28 mouse cellular contexts compared by ENCODE assay signal in genomic region chr6:123227519-123228166, GRCm38 (mm10). TPM values are rescaled to one million over a fixed set of nuclear protein-coding genes. Genes with fewer than 3 reads are reported as not detected.
DNase-seq lines count a peak whose midpoint lies in the region; ATAC-seq lines count a peak whose summit lies in the region.
"Had no signal": no experiment of that assay in that cellular context is flagged by ENCODE, and none has a peak within 500 bp of the region (broad histone marks: within the 10 kb centered on the region; RNA-seq: fewer than 3 reads in every experiment).

No protein-coding gene starts in this region.

- no peaks in the 10 kb centered on the region for H3K36me3 ChIP-seq in macrophage (ENCODE audit: inconsistent target)
- no peaks in the 10 kb centered on the region for H3K36me3 ChIP-seq in forebrain, embryonic 11.5 days (ENCODE audit: control insufficient read depth, insufficient read depth, low read length)
- H3K36me3 ChIP-seq in forebrain, embryonic 13.5 days (ENCODE audit: poor library complexity, severe bottlenecking) = no peaks in the 10 kb centered on the region
- H3K36me3 ChIP-seq: embryonic facial prominence, embryonic 13.5 days; heart, embryonic 13.5 days; limb, embryonic 13.5 days; midbrain, embryonic 13.5 days; neural tube, embryonic 13.5 days had no signal

- WGBS in macrophage (ENCODE audit: missing documents) = 5% methylated on average over 2 of the region's 2 CpGs
- 79% methylated on average over 2 of the region's 2 CpGs for WGBS in forebrain, embryonic 11.5 days
- WGBS in forebrain, embryonic 13.5 days = 66% methylated on average over 2 of the region's 2 CpGs

- H3K4me3 ChIP-seq in brown adipose tissue, adult 24 weeks (ENCODE audit: insufficient read depth, low read depth, low read length) = no peak overlapping the region
- H3K4me3 ChIP-seq in macrophage (ENCODE audit: inconsistent target) = no peak overlapping the region
- H3K4me3 ChIP-seq in forebrain, embryonic 11.5 days (ENCODE audit: low read depth, low read length) = no peak overlapping the region
- no peak overlapping the region for H3K4me3 ChIP-seq in forebrain, embryonic 13.5 days
- H3K4me3 ChIP-seq: embryonic facial prominence, embryonic 13.5 days; heart, embryonic 13.5 days; layer of hippocampus, adult 2 months; limb, embryonic 13.5 days; midbrain, embryonic 13.5 days; neural tube, embryonic 13.5 days had no signal

- H3K27me3 ChIP-seq in forebrain, embryonic 11.5 days (ENCODE audit: control insufficient read depth, insufficient read depth, low read length) = no peaks in the 10 kb centered on the region
- no peaks in the 10 kb centered on the region for H3K27me3 ChIP-seq in forebrain, embryonic 13.5 days
- H3K27me3 ChIP-seq: embryonic facial prominence, embryonic 13.5 days; heart, embryonic 13.5 days; limb, embryonic 13.5 days; midbrain, embryonic 13.5 days; neural tube, embryonic 13.5 days had no signal

- DNase-seq in kidney, adult 9 months = peak; percentile 3
- DNase-seq in kidney, postnatal 25 days = no peak
- peak; percentile 80 for DNase-seq in 416B (ENCODE audit: low read depth)
- no peak for DNase-seq in embryo, embryonic 10 days (ENCODE audit: low spot score)
- DNase-seq in forebrain, embryonic 11.5 days (ENCODE audit: low spot score) = no peak
- DNase-seq: cerebellum, adult 9-10 months; forebrain, postnatal 0 days; heart, postnatal 36 days; kidney, adult 11 months; kidney, postnatal 10 days; layer of hippocampus, postnatal 36 days; lung, postnatal 14 days; thymus, postnatal 14 days had no signal

- no peaks in the 10 kb centered on the region for H3K9me3 ChIP-seq in forebrain, embryonic 11.5 days (ENCODE audit: control insufficient read depth, low read length)
- 0 out of 2 replicates have a peak, but pooled peaks cover 7% of the 10 kb centered on the region for H3K9me3 ChIP-seq in forebrain, embryonic 13.5 days (replicated peaks)
- H3K9me3 ChIP-seq: embryonic facial prominence, embryonic 13.5 days; limb, embryonic 13.5 days; midbrain, embryonic 13.5 days; neural tube, embryonic 13.5 days had no signal

- peak overlapping the region; percentile 23 for H3K27ac ChIP-seq in brown adipose tissue, adult 24 weeks (replicated peaks; ENCODE audit: low read depth, low read length)
- H3K27ac ChIP-seq in macrophage = peak overlapping the region; percentile 93
- no peak overlapping the region for H3K27ac ChIP-seq in forebrain, embryonic 11.5 days (ENCODE audit: low read depth, low read length)
- no peak overlapping the region for H3K27ac ChIP-seq in forebrain, embryonic 13.5 days
- H3K27ac ChIP-seq: embryonic facial prominence, embryonic 13.5 days; heart, embryonic 13.5 days; hindbrain, postnatal 0 days; layer of hippocampus, adult 2 months; limb, embryonic 13.5 days; midbrain, embryonic 13.5 days; neural tube, embryonic 13.5 days had no signal

- H3K79me2 ChIP-seq in macrophage (ENCODE audit: inconsistent target) = peaks cover 11% of the 10 kb centered on the region; the same call in 1 of the 2 replicates

- H3K4me2 ChIP-seq in forebrain, embryonic 11.5 days (ENCODE audit: low read depth, low read length, severe bottlenecking) = no peak overlapping the region
- no peak overlapping the region for H3K4me2 ChIP-seq in forebrain, embryonic 13.5 days
- H3K4me2 ChIP-seq: embryonic facial prominence, embryonic 13.5 days; heart, embryonic 13.5 days; limb, embryonic 13.5 days; midbrain, embryonic 13.5 days; neural tube, embryonic 13.5 days had no signal

- no peak overlapping the region for H3K9ac ChIP-seq in forebrain, embryonic 11.5 days (ENCODE audit: low read length)
- H3K9ac ChIP-seq in forebrain, embryonic 13.5 days = no peak overlapping the region
- H3K9ac ChIP-seq: embryonic facial prominence, embryonic 13.5 days; forebrain, postnatal 0 days; heart, embryonic 13.5 days; limb, embryonic 13.5 days; midbrain, embryonic 13.5 days; neural tube, embryonic 13.5 days had no signal

- no peak for ATAC-seq in forebrain, embryonic 11.5 days (replicated peaks; ENCODE audit: low FRiP score)
- ATAC-seq in forebrain, embryonic 13.5 days = no peak
- ATAC-seq: forebrain, postnatal 0 days; hindbrain, postnatal 0 days; midbrain, embryonic 13.5 days had no signal

- no peaks in the 10 kb centered on the region for H3K4me1 ChIP-seq in brown adipose tissue, adult 24 weeks (ENCODE audit: control insufficient read depth, insufficient read depth, insufficient read length, low read length)
- H3K4me1 ChIP-seq in forebrain, embryonic 11.5 days (replicated peaks; ENCODE audit: control insufficient read depth, insufficient read depth, low read length) = no peaks in the 10 kb centered on the region
- H3K4me1 ChIP-seq in forebrain, embryonic 13.5 days = no peaks in the 10 kb centered on the region
- H3K4me1 ChIP-seq: embryonic facial prominence, embryonic 13.5 days; heart, embryonic 13.5 days; limb, embryonic 13.5 days; midbrain, embryonic 13.5 days; neural tube, embryonic 13.5 days had no signal

RNA-seq across cellular contexts. Expression of gene Clec4n, which starts 2.0 kb away (rescaled TPM):
- polyA plus RNA-seq in brown adipose tissue, adult 24 weeks (2012; ENCODE audit: insufficient read depth, insufficient read length, missing spikeins) = 0.95 and 2.8 TPM in 2 replicates
- total RNA-seq in macrophage (2018; cell fraction: chromatin; rRNA removed) = 100 to 1,000 TPM in 3 of 26 experiments, 10 to 100 TPM in 20, 1 to 10 TPM in 3; 4.9 to 246 (median 20.3) TPM
- total RNA-seq in macrophage (2018; cell fraction: cytosol; rRNA removed) = 100 to 1,000 TPM in 16 of 26 experiments, 10 to 100 TPM in 10; 39.3 to 367 (median 181) TPM
- total RNA-seq in macrophage (2018; cell fraction: nucleus; rRNA removed) = 100 to 1,000 TPM in 12 of 26 experiments, 10 to 100 TPM in 14; 21.8 to 385 (median 70.8) TPM
- polyA plus RNA-seq in macrophage (2018) = 241 to 528 TPM (median 280 TPM) in 3 replicates
- polyA plus RNA-seq in forebrain, embryonic 11.5 days (2014; fragmentation: Nextera tagmentation; extraction: Ambion mirVana) = 0.23 TPM in 1 of 2 replicates, not detected in the other
- 0.22 and 0.53 TPM in 2 replicates for polyA plus RNA-seq in forebrain, embryonic 13.5 days (2015; fragmentation: Nextera tagmentation; extraction: Ambion mirVana)
- total RNA-seq: layer of hippocampus, adult 2 months; layer of hippocampus, postnatal 36 days; left cerebral cortex, postnatal 14 days had no signal

RNA-seq across cellular contexts. Expression of gene Clec4d, which starts 34.3 kb away (rescaled TPM):
- polyA plus RNA-seq in brown adipose tissue, adult 24 weeks (2012; ENCODE audit: insufficient read depth, insufficient read length, missing spikeins) = not detected in 2 replicates
- 1,000 to 10,000 TPM in 8 of 26 experiments, 100 to 1,000 TPM in 18; 106 to 2,736 (median 498) TPM for total RNA-seq in macrophage (2018; cell fraction: chromatin; rRNA removed)
- total RNA-seq in macrophage (2018; cell fraction: cytosol; rRNA removed) = 1,000 to 10,000 TPM in 4 of 26 experiments, 100 to 1,000 TPM in 22; 230 to 1,458 (median 586) TPM
- total RNA-seq in macrophage (2018; cell fraction: nucleus; rRNA removed) = 1,000 to 10,000 TPM in 7 of 26 experiments, 100 to 1,000 TPM in 19; 113 to 1,952 (median 453) TPM
- polyA plus RNA-seq in macrophage (2018) = 522 to 1,042 TPM (median 881 TPM) in 3 replicates
- not detected in 2 replicates for polyA plus RNA-seq in forebrain, embryonic 11.5 days (2014; fragmentation: Nextera tagmentation; extraction: Ambion mirVana)
- not detected in 2 replicates for polyA plus RNA-seq in forebrain, embryonic 13.5 days (2015; fragmentation: Nextera tagmentation; extraction: Ambion mirVana)
- total RNA-seq: forebrain, postnatal 0 days; hindbrain, postnatal 0 days; layer of hippocampus, adult 2 months; layer of hippocampus, postnatal 36 days; left cerebral cortex, postnatal 14 days had no signal
- polyA plus RNA-seq: cortical plate, adult 2 months; embryonic facial prominence, embryonic 13.5 days; forebrain, postnatal 0 days; heart, embryonic 13.5 days; hindbrain, postnatal 0 days; midbrain, embryonic 13.5 days; neural tube, embryonic 13.5 days; testis, adult 2 months had no signal

RNA-seq across cellular contexts. Expression of gene Clec4b2, which starts 55.0 kb away (rescaled TPM):
- not detected in 2 replicates for polyA plus RNA-seq in brown adipose tissue, adult 24 weeks (2012; ENCODE audit: insufficient read depth, insufficient read length, missing spikeins)
- not detected for total RNA-seq in macrophage (2018; cell fraction: chromatin; rRNA removed)
- total RNA-seq in macrophage (2018; cell fraction: cytosol; rRNA removed) = under 1 TPM in 6 of 26 experiments, not detected in 20; 0.14 to 0.30 (median 0.18) TPM
- not detected for total RNA-seq in macrophage (2018; cell fraction: nucleus; rRNA removed)
- polyA plus RNA-seq in macrophage (2018) = 0.22 to 0.53 TPM in 2 of 3 replicates, not detected in the other
- polyA plus RNA-seq in forebrain, embryonic 11.5 days (2014; fragmentation: Nextera tagmentation; extraction: Ambion mirVana) = not detected in 2 replicates
- polyA plus RNA-seq in forebrain, embryonic 13.5 days (2015; fragmentation: Nextera tagmentation; extraction: Ambion mirVana) = not detected in 2 replicates
- total RNA-seq: adrenal gland, adult 18-20 months; forebrain, postnatal 0 days; gastrocnemius, postnatal 4 days; heart, postnatal 36 days; hindbrain, postnatal 0 days; layer of hippocampus, adult 2 months; layer of hippocampus, postnatal 36 days; left cerebral cortex, postnatal 14 days had no signal
- polyA plus RNA-seq: cortical plate, adult 2 months; embryonic facial prominence, embryonic 13.5 days; forebrain, postnatal 0 days; heart, embryonic 13.5 days; hindbrain, postnatal 0 days; limb, embryonic 13.5 days; midbrain, embryonic 13.5 days; neural tube, embryonic 13.5 days; testis, adult 2 months had no signal

Comparison
In these comparisons a context has a peak if more than half of its experiments do, and no peak if none do; other contexts are left out.
1. DNase-seq: peak in kidney, adult 9 months (single experiment) and 416B (single experiment); none in kidney, postnatal 25 days (0 of 2), embryo, embryonic 10 days (single experiment) and forebrain, embryonic 11.5 days (single experiment).
2. H3K27ac ChIP-seq: peak in brown adipose tissue, adult 24 weeks (single experiment) and macrophage (single experiment); none in forebrain, embryonic 11.5 days (single experiment) and forebrain, embryonic 13.5 days (single experiment).
3. RNA of gene Clec4n, which starts 2.0 kb away (polyA plus RNA-seq): 241 to 528 TPM in macrophage; 0.95 to 2.8 TPM in brown adipose tissue, adult 24 weeks, 0.23 TPM in forebrain, embryonic 11.5 days and 0.22 to 0.53 TPM in forebrain, embryonic 13.5 days; every median in the first group is over 10 times any median in the second.
4. RNA of gene Clec4d, which starts 34.3 kb away (polyA plus RNA-seq): 522 to 1,042 TPM in macrophage; not detected in brown adipose tissue, adult 24 weeks, not detected in forebrain, embryonic 13.5 days and not detected in forebrain, embryonic 11.5 days; every median in the first group is over 100 times any median in the second.